Mouse (Mus musculus): ENCODE data around the gene St5. TPM values are rescaled to one million over a fixed set of nuclear protein-coding genes. Genes with fewer than 3 reads are reported as not detected.

St5 gene
- total RNA-seq, 2 experiments from 2014 or later, result 35.3 to 41.7 TPM

GRCm38 (mm10) chr7:109578880-109579584 lies 124.4 kb downstream of the St5 start:
- no peak for DNase-seq (ENCODE audit: extremely low spot score in 1 of 2, low spot score in 1 of 2)

DNA sequence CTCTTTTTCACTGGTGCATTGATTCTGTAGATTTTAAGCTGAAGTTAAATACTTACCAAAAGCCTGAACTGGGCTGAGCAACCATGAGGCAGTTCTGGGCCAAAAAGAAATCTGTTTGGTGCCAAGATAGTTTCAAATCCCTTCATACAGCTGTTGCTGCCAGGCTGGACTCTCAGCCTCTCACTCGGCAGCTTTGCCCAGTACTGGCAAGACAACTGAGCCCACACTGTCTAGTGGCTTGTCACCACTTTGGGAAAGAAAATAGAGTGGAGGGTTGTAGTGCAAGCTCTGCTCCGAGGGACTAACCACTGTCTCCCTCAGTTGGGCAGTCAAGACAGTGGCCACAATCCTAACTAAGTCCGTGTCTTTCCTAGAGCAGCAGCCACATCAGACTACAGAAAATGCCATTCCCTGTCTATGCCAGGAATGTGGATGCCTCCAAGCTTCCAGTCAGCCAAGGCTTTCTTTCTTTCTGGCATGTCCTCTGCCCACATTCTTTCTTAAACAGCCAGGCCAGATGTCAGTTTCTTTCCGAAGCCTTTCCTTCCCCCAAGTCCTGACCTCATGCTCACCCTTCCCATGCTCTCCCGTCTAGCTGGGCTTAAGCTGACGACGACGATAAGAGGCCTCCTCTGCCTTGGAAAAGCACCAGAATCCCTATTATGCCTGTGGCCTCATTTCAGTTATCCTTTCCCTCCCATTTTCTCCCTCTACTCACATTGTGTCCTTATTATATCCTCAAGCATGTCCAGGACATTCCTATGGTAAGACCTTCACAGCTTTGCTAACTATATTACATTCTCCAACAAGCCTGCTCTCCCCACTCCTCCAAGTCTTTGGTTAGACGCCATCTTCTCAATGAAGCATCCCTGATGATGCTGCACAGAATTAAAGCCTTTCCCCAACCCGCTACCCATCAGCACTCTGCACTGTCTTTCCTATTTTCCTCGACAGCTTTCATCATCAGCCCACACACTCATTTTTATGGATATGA lies 126.8 kb downstream of the St5 start:
- no peak for DNase-seq (ENCODE audit: extremely low spot score in 1 of 2, low spot score in 1 of 2)

- DNase-seq (ENCODE audit: extremely low spot score in 1 of 2, low spot score in 1 of 2), result no peak
These were observed 129.2 kb downstream of the St5 start for GRCm38 (mm10) chr7:109574166-109574565.

DNA sequence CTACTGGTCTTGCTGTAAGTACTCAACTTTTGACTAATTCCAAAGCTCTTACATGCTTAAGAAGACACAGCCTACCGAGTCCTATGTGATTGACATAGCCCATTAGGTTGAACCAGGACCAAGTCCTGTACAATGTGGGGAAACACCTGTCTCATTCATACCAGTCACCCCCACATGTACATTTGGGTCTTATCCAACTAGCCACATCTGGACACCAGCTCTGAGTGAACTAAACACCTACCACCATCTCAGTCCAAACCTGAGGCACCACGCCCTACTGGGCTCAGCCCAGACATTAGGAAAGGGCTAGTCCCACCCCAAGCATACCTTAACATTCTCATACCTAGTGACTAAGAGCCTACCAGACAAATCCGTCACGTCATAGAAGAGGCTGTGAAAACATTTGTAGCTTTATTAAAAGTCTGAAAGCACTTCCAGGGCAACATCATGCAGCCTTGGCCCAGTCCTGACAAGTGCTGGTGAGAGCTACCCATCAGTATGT lies 135.0 kb downstream of the St5 start:
- no peak for DNase-seq (ENCODE audit: extremely low spot score in 1 of 2, low spot score in 1 of 2)

DNA sequence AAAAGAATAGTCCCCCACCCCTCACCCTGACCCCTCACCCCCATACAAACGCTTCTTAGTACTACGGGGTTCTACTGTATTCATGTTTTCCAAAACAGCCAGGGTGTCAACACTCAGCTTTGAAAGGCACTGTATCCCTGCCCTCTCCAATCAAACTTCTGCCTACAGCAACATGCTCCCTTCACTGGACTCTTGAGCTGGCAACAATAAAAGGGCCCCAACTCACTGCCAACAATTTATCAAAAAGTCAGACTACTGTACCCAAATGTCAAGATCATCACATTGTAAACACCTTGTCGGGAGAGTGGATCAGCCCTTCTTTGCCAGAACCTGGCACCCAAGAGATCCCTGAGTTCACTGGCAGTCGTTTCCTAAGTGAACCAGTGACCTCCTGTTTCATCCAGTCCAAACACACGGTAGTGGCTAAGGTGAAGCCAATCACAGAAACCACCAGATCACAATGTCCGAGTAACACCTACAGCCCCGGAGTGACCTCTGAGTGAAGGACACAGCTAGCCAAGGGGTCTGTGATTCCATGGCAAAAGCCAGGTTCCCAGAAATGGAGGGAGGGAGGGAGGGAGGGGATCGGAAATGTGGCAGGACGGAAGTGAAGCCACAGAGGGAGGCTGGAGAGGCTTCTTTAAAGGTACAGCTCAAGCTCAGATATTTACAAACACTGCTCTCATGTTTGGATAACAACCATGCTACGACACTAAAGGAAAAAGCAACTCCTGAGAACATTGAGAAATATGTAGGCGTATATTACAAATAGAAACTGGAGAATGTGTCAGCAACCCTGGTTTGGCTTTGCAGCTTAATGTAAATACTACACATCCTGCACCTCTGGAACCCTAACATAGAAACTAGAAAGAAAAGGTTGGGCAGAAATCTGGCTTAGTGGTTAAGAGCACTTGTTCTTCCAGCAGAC lies 136.3 kb downstream of the St5 start:
- no peak for DNase-seq (ENCODE audit: extremely low spot score in 1 of 2, low spot score in 1 of 2)

DNA sequence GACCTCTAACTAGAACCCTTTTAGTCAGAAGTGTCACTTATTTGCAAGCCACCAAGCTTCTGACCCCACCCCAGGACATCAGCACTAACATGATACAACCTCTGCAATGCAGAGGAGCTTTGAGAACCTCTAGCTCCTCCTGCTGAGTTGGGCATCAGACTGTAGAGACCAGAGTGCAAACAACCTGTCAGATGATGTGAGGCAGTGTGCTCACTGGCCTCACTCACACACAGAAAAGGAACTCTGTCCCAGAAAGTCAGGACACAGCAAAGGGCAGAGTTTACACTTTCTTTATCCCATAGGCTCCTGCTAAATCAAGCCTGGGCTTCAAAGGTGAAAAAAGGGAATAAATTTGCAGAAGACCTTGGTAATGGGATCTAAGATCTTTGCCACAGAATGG lies 137.1 kb downstream of the St5 start:
- DNase-seq (ENCODE audit: extremely low spot score in 1 of 2, low spot score in 1 of 2), result no peak

- no peak for DNase-seq (ENCODE audit: extremely low spot score in 1 of 2, low spot score in 1 of 2)
These were observed 139.5 kb downstream of the St5 start for GRCm38 (mm10) chr7:109563775-109564362.

GRCm38 (mm10) chr7:109562676-109563075 lies 140.7 kb downstream of the St5 start:
- no peak for DNase-seq (ENCODE audit: extremely low spot score in 1 of 2, low spot score in 1 of 2)

GRCm38 (mm10) chr7:109562154-109562599 lies 141.2 kb downstream of the St5 start:
- DNase-seq (ENCODE audit: extremely low spot score in 1 of 2, low spot score in 1 of 2), result no peak

DNA sequence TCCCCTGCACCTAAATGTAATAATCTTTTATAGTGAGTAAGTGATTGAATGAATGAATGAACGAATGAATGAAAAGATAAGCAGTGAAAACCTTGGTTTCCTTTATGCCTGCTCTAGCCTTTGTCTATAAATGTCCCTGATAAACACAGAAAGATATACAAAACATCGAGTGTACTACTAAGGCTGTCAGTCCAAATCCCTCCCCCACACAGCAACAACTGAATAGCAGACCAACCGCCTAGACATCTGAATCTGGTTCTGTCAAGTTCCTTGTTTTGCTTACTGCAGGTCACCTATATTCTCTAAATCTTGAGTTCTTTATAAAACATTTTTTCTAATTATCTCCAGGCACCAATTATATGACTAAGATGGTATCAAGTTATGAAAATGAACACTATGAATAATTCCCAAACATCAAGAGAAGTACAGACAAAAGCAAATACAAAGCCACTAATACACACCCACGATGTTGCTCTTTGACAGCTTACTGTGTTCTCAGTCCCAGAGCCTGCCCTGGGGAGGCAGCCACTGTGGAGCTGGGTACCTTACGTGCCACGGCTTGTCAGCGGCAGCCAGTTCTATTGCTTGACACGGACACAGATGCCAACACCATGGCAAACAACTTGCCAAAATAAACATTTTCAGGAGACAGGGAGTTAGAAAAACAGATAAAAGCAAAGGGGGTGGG lies 141.8 kb downstream of the St5 start:
- DNase-seq (ENCODE audit: extremely low spot score in 1 of 2, low spot score in 1 of 2), result no peak

GRCm38 (mm10) chr7:109559536-109559935 lies 143.9 kb downstream of the St5 start:
- no peak for DNase-seq (ENCODE audit: extremely low spot score in 1 of 2, low spot score in 1 of 2)

GRCm38 (mm10) chr7:109546726-109547125 lies 156.7 kb downstream of the St5 start:
- no peak for DNase-seq (ENCODE audit: extremely low spot score in 1 of 2, low spot score in 1 of 2)

- DNase-seq (ENCODE audit: extremely low spot score in 1 of 2, low spot score in 1 of 2), result no peak
These were observed 157.2 kb downstream of the St5 start for GRCm38 (mm10) chr7:109546186-109546585.

DNA sequence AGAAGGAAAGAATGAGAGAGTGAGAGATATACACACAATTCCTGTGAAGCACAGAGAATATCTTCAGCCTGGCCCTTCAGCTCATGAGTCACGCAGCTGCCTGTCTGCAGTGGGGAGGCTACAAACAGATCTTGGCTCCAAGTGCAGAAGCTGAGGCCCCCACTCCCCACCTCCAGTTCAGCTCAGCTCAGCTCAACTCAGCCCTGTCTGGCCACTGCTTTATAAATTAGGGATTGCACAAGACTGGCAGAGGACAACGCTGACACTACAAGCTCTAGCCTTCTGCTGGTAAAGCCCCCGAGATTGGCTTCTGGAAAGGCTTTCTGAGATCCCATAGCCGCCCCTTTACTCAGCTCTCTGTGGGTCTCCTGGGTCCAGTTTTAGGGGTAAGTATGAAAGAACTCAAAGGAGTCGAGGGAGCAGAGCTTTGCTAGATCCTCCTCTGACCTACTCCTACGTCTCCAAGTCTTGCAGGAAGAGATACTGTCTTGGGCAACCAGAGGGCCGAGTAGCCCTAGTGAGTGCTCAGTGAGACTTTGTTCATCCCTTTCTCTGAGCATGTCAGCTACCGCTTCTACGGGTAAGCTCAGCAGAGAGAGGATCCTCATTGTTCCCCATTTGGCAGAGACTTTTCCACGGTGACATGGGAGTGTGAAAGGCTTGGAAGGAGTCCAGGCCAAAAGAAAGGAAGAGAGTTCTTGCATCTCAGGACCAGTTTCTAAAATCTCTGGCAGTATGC lies 158.0 kb downstream of the St5 start:
- DNase-seq (ENCODE audit: extremely low spot score in 1 of 2, low spot score in 1 of 2), result no peak

DNA sequence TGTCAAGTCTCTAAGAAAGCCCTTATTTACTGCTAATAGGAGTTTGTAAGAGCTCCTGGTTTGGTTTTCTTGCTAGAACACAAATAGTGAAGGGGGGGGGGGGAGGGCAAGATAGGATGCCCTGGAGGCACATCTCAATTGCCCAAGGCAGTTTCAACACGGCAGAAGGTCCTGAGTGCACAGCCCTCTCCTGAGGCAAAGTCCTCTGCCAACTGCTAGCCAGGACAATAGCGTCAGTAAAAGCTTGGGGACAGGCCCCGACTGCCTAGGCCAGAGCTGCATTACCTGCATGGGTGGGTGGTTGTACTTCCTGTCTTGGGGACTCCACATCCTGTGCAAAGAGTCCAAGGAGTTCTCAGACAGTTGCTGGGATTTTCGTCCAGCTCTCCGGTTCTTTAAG lies 158.6 kb downstream of the St5 start:
- DNase-seq (ENCODE audit: extremely low spot score in 1 of 2, low spot score in 1 of 2), result no peak

DNA sequence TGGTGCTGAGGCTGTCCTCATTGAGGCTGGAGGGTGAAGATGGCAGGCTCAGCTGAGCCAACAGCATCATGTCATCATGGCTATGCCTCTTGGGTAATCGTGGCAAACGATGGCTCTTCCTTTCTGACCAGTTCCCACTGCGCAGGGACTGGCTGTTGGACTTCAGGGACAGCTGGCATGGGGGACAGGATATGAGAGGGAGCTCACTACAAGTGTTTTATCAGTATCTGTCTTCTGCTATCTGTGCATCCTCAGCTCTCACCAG lies 161.1 kb downstream of the St5 start:
- DNase-seq (ENCODE audit: extremely low spot score in 1 of 2, low spot score in 1 of 2), result no peak

- DNase-seq (ENCODE audit: extremely low spot score in 1 of 2, low spot score in 1 of 2), result no peak
These were observed 161.6 kb downstream of the St5 start for GRCm38 (mm10) chr7:109541609-109542363.

DNA sequence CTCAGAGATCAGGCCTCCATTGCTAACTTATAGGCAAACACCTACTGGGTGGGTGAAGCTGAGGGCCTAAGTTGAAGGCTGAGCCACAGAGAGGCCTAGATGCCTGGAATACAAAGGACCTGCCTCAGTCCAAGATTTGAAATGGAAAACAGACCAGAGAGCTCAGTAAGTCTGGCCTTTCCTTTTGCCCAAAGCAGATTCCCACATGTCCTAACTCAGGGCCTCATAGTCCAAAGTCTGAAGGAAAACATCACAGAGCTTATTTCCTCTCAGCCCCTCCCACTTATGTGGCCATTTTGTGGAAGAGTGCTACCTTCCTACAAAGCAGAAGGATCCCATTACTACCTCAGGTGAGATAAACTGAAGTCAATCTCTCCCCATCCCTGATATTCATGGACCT lies 162.5 kb downstream of the St5 start:
- no peak for DNase-seq (ENCODE audit: extremely low spot score in 1 of 2, low spot score in 1 of 2)

Measured in layer of hippocampus, postnatal 25 days (tissue).